Mouse (Mus musculus) intestine, embryonic 14.5 days (tissue): ENCODE measurements around the gene Mau2. TPM values are rescaled to one million over a fixed set of nuclear protein-coding genes. Genes with fewer than 3 reads are reported as not detected.
A peak's percentile ranks its signal among the peaks of the same experiment; 100 is the strongest.

ENCODE experiments used
- ATAC-seq: fragments of 200-750 bp; cut with Nextera tagmentation; replicated peaks from 2 replicates; pipeline ENCODE4 v1.8.0; 2017; ENCODE audit warnings: low read depth, moderate number of reproducible peaks, moderate TSS enrichment, moderate library complexity; ENCODE audit not compliant: low FRiP score, low TSS enrichment
- DNase-seq: peaks from one replicate; pipeline ENCODE4 v3.0.0-alpha.2; 2018; ENCODE audit warnings: low spot score
- H3K27ac ChIP-seq: fragments of 300-500 bp; sonication (generic); 2 replicates; pipeline ENCODE4 v1.5.1; 2014; ENCODE audit warnings: low read depth, mild to moderate bottlenecking, control low read depth
- H3K27me3 ChIP-seq: fragments of 300-500 bp; sonication (generic); replicated peaks from 2 replicates; pipeline ENCODE4 v1.6.1; 2014; ENCODE audit warnings: low read length, control low read depth; ENCODE audit not compliant: control insufficient read depth, insufficient read depth
- H3K36me3 ChIP-seq: fragments of 300-500 bp; sonication (generic); 2 replicates; pipeline ENCODE4 v1.6.1; 2014; ENCODE audit warnings: low read length, control low read depth; ENCODE audit not compliant: control insufficient read depth, insufficient read depth
- H3K4me1 ChIP-seq: fragments of 300-500 bp; sonication (generic); replicated peaks from 2 replicates; pipeline ENCODE4 v1.6.1; 2014; ENCODE audit warnings: low read length, control low read depth, mixed read lengths; ENCODE audit not compliant: control insufficient read depth, insufficient read depth
- H3K4me2 ChIP-seq: fragments of 300-500 bp; sonication (generic); 2 replicates; pipeline ENCODE4 v1.6.1; 2014; ENCODE audit warnings: low read length
- H3K4me3 ChIP-seq: fragments of 300-500 bp; sonication (generic); 2 replicates; pipeline ENCODE4 v1.5.1; 2014; ENCODE audit warnings: low read depth, low read length, control low read depth, mixed read lengths
- H3K9ac ChIP-seq: fragments of 300-500 bp; sonication (generic); 2 replicates; pipeline ENCODE4 v1.6.1; 2014; ENCODE audit warnings: mild to moderate bottlenecking, low read length
- H3K9me3 ChIP-seq: fragments of 300-500 bp; sonication (generic); 2 replicates; pipeline ENCODE4 v1.6.1; 2016; ENCODE audit warnings: low read length, control low read depth; ENCODE audit not compliant: control insufficient read depth
- whole genome bisulfite sequencing: fragments of 180-500 bp; shearing (Covaris S2); extraction: QIAGEN DNeasy Blood & Tissue Kit; methylation state at CpG from one replicate; pipeline ENCODE4 v1.1.7; 2014; 5-methylcytosine and 5-hydroxymethylcytosine counted together
- polyA plus RNA-seq: library from polyadenylated mRNA; unstranded; fragments of >200 nt; fragmentation: Nextera tagmentation; extraction: Ambion mirVana; gene quantifications from 2 replicates; pipeline ENCODE4 v1.2.1, GENCODE M21; 2014

Mau2 gene
- polyA plus RNA-seq, result 46.9 and 54.5 TPM in 2 replicates

DNA sequence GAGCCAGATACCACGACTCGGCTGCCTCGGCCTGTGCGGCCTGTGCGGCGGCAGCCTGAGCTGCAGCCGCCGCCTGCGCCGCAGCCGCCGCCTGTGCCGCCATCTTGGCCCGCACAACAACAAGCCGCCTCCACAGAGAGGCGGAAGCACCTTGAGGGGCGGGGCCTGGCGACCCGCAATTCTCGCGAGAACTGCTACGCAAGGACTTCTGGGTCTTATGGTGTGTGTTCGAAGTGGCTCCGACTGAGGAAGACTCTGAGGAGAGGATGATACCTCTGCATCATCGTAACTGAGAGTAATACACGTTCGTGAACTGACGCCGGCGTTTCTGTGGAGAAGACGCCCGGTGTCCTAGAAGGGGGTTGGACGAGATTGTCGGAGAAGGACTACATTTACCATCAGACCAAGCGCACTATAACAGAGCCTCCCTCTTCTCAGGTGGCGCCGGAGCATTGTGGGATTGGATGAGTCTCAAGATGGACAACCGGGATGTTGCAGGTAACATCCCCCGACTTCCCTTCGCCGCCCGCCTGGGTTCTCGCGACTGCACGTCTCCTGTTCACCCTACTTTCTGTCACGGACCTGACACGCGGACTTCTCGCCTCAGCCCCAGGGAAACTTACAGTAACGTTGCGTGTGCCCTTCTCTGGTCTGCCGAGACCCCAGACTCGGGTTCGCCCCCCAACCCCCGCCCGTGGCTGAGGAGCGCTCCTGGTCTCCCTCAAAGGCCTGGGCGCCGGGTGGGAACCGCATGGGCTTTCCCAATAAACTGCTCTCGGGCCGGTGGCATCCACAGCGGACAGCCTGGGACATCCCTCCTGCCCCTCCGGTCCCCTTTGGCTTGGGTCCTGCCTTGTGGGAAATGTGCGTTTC is at the start of gene Mau2, which contains the start of gene Sugp1:
TSS of gene Mau2 (minus strand) at position 152 of the 873 bp plus-strand sequence.
TSS of gene Sugp1 (plus strand) at position 231 of the 873 bp plus-strand sequence.
- Histone ChIP-seq H3K9ac (peak within 1 kb of the TSS; percentile 97), H3K4me2 (peak within 1 kb of the TSS; percentile 95), H3K27ac (peak within 1 kb of the TSS; percentile 78), H3K9me3 (no peaks in the 10 kb centered on the region), H3K4me3 (peak within 1 kb of the TSS; percentile 100), H3K36me3 (peaks cover 7% of the 10 kb centered on the region; the same call in 1 of the 2 replicates), H3K4me1 (peaks cover 26% of the 10 kb centered on the region), H3K27me3 (no peaks in the 10 kb centered on the region)
- DNase-seq (peak; percentile 99), ATAC-seq (peak; percentile 97)
- under 1% methylated on average over 65 of the region's 65 CpGs for WGBS

DNA sequence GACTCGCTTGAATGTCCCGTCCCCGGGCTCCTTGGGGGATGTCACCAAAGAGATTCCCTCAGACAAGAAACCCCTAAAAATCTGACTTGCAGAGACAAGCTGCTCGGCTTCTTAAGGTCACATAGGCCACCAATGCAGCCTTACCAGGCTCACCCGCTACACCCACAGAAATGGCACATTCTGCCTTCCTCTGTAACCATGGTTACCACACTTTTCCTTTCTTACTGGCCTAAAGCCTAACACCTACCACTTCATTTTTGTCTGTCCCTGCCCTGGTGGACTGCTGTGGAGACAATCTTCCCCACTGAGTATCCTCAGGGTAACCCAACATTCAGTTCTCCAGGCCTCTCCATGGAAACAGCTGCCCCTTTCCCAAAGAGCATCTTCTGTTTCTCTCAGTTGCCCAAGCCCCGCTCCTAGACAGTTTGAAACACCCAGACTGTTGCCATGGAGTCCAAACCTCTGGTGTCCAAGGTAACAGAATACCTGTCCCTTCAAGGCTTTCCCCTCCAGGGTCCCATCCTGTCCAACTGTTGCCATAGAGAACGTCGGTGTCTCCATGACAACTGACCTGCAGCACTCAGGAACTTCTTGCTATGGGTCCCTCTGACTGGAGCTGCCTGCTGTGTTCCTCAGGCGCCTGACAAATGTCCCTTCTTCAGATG is 46.9 kb upstream of the Mau2 start:
- 71% methylated on average over 9 of the region's 9 CpGs for WGBS
- H3K4me2 ChIP-seq, result no peak overlapping the region
- no peaks in the 10 kb centered on the region for H3K9me3 ChIP-seq
- 0 out of 2 replicates have a peak, but pooled peaks cover 2% of the 10 kb centered on the region for H3K4me1 ChIP-seq
- no peak overlapping the region for H3K27ac ChIP-seq
- ATAC-seq (no peak), DNase-seq (no peak)
- peaks cover 75% of the 10 kb centered on the region for H3K27me3 ChIP-seq
- H3K36me3 ChIP-seq, result no peaks in the 10 kb centered on the region
- no peak overlapping the region for H3K9ac ChIP-seq
- H3K4me3 ChIP-seq, result no peak overlapping the region

DNA sequence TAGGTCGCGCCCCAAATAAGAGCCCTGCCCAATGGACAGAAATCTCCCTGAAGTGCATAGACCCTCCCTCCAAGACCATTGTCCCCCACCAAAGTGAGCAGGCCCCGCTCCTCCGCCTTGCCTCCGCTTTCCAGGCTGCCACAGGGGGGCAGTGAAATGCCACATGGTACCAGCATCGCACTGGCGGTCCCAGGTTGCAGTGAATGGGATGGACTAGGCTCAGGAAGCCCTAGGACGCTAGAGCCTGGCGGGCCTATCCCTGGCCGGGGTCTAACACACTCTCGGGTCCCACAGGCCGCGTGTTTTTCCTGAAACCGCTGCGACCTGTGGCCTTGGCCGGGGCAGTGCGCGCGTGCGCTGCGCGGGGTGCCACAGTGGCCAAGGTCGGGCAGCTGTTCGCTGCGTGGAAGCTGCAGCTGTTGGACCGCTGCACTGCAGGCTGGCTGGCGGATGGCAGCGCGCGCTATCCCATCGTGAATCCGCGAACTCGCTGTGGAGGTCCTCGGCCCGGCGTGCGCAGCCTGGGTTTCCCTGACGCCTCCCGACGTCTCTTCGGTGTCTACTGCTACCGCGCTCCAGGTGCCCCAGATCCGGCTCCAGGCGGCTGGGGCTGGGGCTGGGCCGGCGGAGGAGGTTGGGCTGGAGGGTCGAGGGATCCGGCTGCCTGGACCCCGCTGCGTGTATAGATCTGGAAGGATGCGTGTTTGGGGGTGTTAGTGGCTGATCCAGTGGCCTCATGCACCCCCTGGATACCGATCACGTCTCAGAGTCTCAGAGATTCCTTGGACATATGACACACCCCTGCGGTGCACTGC is 45.5 kb upstream of the Mau2 start:
- WGBS, result 5% methylated on average over 56 of the region's 56 CpGs
- Histone ChIP-seq H3K27ac (no peak overlapping the region), H3K36me3 (no peaks in the 10 kb centered on the region), H3K9ac (no peak overlapping the region), H3K4me1 (peaks cover 7% of the 10 kb centered on the region; the same call in 1 of the 2 replicates), H3K9me3 (no peaks in the 10 kb centered on the region), H3K27me3 (peaks cover 89% of the 10 kb centered on the region), H3K4me2 (peak overlapping the region; percentile 45), H3K4me3 (peak overlapping the region; percentile 26)
- DNase-seq (peak; percentile 70), ATAC-seq (peak; percentile 34; the same call in 1 of the 2 replicates)

DNA sequence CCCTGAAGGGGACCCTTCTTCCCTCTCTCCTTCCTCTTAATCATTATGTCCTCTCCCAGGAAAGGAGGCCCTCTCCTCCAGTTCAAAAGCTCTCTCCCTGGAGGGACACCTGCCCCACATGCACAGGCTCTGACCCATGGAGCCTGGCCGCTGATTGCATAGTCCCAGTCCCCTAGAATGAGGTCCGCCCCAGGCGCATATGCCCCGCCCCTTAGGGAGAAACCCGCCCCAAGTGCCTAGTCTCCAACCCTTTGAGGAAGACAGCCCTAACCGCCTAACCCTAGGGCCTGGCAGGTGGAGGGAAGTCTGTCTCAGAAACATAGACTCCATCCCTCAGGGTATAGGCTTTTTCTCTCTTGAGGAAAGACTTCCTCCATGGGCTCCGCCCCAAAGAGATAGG is 44.7 kb upstream of the Mau2 start:
- no peak for ATAC-seq
- DNase-seq, result no peak
- Histone ChIP-seq H3K4me3 (no peak overlapping the region), H3K27ac (no peak overlapping the region), H3K36me3 (no peaks in the 10 kb centered on the region), H3K4me1 (peaks cover 7% of the 10 kb centered on the region; the same call in 1 of the 2 replicates), H3K27me3 (peaks cover 96% of the 10 kb centered on the region), H3K9me3 (no peaks in the 10 kb centered on the region), H3K9ac (no peak overlapping the region), H3K4me2 (no peak overlapping the region)
- 6% methylated on average over 7 of the region's 7 CpGs for WGBS

DNA sequence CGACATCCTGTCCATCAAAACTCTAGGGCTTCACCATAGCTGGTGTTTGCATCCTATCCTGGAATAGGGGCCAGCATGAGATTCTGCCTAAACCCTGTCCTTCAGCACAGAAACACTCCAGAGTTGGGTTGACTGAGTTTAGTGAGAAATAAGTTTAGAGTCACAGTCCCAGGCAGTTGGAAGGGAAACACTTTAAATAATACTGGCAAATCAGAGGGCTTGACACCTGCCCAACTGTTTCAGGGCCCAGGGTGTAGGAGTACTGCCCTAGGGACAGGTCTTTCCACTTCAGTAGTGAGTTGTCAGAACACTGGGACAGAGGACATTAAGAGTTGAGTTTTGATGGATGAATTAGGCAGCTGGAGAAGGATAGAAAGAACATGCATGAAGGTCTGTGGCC is 43.6 kb upstream of the Mau2 start:
- peaks cover 90% of the 10 kb centered on the region for H3K27me3 ChIP-seq
- no peak overlapping the region for H3K9ac ChIP-seq
- ATAC-seq (no peak), DNase-seq (no peak)
- H3K4me1 ChIP-seq, result peaks cover 7% of the 10 kb centered on the region; the same call in 1 of the 2 replicates
- H3K27ac ChIP-seq, result no peak overlapping the region
- H3K4me3 ChIP-seq, result no peak overlapping the region
- H3K36me3 ChIP-seq, result no peaks in the 10 kb centered on the region
- 58% methylated on average over 1 of the region's 1 CpGs for WGBS
- H3K9me3 ChIP-seq, result no peaks in the 10 kb centered on the region
- no peak overlapping the region for H3K4me2 ChIP-seq

DNA sequence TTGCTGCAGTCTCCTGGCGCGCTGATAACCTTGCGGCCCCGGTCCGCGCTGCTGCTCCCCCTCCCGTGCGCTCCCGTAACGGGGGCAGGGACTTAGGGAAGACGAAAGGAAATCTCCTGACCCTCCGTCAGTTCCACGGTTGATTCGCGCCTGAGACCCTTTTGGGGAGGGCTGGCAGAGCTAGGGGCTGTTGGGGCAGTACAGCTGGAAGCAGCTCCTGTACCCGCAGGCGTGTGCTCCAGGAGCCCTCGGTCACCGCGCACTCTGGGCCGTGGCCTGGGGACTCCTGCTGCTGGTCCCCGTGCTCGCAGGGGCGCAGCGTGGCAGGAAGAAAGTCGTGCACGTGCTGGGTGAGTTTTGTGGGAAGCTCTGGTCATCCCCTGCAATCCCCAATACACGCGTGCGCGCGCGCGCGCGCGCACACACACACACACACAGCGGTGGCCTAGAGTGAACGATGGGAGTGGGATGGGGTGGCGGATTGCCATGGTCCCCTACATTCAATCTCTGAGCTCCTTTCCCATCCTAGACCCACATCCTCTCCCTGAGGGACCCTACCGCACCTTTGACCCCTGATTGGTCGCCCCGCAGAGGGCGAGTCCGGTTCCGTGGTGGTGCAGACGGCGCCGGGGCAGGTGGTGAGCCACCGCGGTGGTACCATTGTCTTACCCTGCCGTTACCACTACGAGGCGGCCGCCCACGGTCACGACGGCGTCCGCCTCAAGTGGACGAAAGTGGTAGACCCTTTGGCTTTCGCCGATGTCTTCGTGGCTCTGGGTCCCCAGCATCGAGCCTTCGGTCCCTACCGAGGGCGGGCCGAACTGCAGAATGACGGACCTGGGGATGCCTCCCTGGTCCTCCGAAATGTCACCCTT is 41.9 kb upstream of the Mau2 start:
- peak; percentile 71 for DNase-seq
- ATAC-seq, result no peak
- Histone ChIP-seq H3K9ac (no peak overlapping the region), H3K36me3 (no peaks in the 10 kb centered on the region), H3K4me1 (peaks cover 7% of the 10 kb centered on the region; the same call in 1 of the 2 replicates), H3K4me3 (peak overlapping the region; percentile 30), H3K9me3 (no peaks in the 10 kb centered on the region), H3K4me2 (peak overlapping the region; percentile 52), H3K27ac (no peak overlapping the region), H3K27me3 (peaks cover 74% of the 10 kb centered on the region)
- WGBS, result 2% methylated on average over 71 of the region's 71 CpGs

DNA sequence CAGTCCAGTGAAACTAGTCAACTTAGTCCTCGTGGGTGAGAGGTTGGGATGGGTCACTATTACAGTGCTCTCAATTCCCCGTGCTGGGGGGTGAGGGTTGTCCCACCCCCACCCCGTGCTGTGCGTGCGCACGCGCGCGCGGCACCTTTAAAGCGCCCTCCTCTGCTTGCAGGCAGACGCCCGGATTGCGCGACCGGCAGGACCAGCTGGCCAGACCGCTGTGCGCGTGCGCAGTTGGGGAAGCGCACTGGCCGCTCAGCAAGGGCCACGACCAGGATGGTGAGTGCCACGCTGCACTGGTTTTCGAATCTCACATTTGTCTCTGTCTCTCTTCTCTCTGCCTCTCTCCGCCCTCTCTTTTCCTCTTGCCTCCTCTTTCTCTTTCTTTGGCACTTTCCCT is 40.8 kb upstream of the Mau2 start, which contains the start of gene Hapln4:
TSS of gene Hapln4 (plus strand) at position 173 of the 400 bp plus-strand sequence.
- peak within 1 kb of the TSS; percentile 52 for H3K4me2 ChIP-seq
- peak; percentile 60 for DNase-seq
- H3K27ac ChIP-seq, result no peak within 1 kb of the TSS
- under 1% methylated on average over 26 of the region's 26 CpGs for WGBS
- peaks cover 63% of the 10 kb centered on the region for H3K27me3 ChIP-seq
- peak within 1 kb of the TSS; percentile 30 for H3K4me3 ChIP-seq
- H3K4me1 ChIP-seq, result peaks cover 7% of the 10 kb centered on the region; the same call in 1 of the 2 replicates
- H3K9ac ChIP-seq, result no peak within 1 kb of the TSS
- H3K9me3 ChIP-seq, result no peaks in the 10 kb centered on the region
- no peak for ATAC-seq
- no peaks in the 10 kb centered on the region for H3K36me3 ChIP-seq
